Mouse (Mus musculus) heart, postnatal 10 days (tissue): ENCODE measurements around the gene Itga6. TPM values are rescaled to one million over a fixed set of nuclear protein-coding genes. Genes with fewer than 3 reads are reported as not detected.

ENCODE experiments used
- DNase-seq, 2 experiments: peaks; one replicate each; pipeline ENCODE4 v3.0.0; 2021
- intact Hi-C: fragments of 180-260 bp; cut with DNase I; formaldehyde crosslinking; loops from one replicate; pipeline ENCODE4 v1.15.1; 2025
- total RNA-seq, 2 experiments: library from RNA; stranded (reverse); gene quantifications; 2 replicates each; pipeline ENCODE4 v1.2.3; 2021

Itga6 gene
- total RNA-seq, 2 experiments from 2014 or later: 95.3 to 98.2 TPM

DNA sequence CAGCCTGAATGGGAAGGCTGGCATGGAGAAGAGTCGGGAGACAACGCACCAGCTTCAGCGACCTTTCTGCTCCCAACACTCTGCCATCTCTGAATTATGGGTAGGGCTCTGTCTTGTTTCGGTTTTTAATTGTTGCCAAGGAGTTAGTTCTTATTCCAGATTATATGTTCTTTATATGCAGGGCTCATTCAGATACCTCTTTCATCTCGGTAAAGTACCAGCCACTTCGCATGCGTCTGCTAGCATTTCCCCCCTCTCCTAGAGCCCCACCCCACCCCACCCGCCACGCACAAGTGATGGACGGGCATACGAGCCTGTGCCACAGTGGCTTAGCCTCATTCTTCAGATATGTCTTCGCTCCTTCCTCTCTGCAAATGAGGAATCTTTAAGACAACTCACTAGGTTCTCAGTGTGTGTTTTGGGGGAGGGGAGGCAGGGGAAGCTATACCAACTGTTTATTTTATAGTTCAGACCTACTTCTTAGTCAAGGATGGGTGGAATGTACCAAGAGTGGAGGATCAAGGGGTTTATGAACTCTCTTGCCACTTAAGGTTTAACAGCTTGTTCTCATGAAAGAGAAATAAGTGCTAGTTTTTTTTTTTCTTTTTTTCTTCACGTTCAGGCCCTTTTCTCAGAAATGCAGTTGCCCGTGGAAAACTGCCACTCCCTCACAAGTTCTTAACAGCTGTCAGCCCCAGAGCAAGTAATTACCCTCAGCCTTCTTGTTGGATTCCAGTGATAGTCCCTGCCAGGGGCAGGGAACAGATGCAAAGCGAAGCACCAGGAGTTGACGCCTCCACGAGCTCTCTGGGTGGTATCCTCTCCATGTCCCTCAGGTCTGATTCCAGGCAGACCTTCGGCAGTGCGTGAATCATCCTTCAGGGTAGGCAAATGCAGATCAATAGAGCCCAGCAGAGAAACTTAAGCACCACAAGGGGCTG, 13.4 kb downstream of the Itga6 start:
- intact Hi-C loops: no loop called here
- DNase-seq: no peak

DNA sequence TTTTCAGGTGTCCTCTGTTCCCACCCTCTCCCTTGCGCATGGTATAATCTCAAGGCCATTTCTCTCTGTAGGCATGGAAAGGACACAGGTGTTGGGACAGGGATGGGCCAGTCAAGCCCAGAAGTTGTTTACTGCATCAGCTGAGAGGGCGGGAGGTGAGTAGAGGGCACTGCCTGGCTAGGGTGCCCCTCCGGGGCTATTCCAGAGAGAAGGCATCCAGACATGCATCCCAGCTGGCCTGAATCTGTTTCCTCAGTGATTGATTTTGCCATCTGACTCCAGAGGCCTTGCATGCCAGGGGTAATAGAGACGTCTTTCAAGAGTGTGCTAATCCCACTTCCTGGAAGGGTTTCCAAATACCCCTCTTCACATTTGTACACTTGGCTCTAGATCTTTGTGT, 14.7 kb downstream of the Itga6 start:
- DNase-seq: no peak
- intact Hi-C loops: no loop called here

DNA sequence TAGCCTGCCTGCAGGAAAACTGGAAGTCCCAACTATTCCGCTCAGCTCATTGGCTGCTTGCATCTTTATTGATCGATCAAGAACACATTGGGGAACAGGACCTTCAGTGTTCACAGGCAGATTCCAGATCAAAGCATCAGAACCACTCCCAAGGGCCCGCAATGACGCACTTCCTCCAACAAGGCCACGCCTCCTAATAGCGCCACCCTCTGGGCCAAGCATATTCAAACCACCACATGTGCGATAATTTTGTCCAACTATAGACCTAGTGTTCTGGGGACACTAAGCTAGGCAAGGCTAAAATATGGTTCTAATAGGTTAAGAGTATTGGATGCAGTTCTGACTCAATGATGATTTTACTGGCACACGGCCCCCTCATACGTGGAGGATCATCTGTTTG, 15.7 kb downstream of the Itga6 start:
- intact Hi-C loops: no loop called here
- no peak for DNase-seq

DNA sequence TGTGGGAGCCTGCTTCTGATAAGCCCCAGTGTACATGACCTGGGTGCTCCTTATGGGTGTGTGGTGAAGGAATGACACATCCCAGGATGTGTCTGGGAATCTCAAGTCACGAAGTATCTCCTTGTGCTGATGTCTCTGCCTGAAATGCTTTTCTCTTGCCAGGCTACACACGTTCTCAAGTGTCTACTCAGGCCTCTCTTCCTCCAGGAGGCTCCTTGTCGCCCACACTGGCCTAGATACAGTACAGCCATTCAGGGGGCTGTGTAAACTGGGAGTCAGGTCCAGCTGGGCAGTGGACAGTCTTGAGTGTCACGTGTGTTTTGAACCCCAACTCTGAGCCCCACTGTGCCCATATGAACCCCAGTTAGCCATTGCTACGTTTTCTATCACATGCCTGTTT, 19.1 kb downstream of the Itga6 start:
- no peak for DNase-seq
- intact Hi-C loops: no loop called here

GRCm38 (mm10) chr2:71764961-71765735, 19.7 kb downstream of the Itga6 start:
- no peak for DNase-seq
- intact Hi-C loops: no loop called here

DNA sequence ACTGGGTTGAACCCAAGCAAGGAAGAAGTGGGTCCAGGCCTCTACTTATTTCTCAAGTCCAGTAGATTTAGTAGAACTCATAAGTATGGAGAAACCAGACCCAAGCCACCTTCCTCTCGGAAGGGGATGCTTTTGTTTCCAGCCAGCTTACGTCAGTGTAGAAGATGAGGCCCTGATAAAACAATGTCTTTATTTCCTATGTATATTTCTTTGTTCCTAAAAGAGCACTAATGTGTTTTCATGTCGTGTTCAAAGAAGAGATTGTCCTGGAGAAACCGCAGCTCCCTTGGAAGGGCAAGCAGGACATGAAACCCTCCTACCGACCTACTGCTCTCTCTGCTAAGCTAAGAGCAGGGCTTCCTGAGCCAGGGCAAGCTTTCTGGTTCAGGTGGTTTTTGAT, 20.6 kb downstream of the Itga6 start:
- no peak for DNase-seq
- intact Hi-C loops: no loop called here

DNA sequence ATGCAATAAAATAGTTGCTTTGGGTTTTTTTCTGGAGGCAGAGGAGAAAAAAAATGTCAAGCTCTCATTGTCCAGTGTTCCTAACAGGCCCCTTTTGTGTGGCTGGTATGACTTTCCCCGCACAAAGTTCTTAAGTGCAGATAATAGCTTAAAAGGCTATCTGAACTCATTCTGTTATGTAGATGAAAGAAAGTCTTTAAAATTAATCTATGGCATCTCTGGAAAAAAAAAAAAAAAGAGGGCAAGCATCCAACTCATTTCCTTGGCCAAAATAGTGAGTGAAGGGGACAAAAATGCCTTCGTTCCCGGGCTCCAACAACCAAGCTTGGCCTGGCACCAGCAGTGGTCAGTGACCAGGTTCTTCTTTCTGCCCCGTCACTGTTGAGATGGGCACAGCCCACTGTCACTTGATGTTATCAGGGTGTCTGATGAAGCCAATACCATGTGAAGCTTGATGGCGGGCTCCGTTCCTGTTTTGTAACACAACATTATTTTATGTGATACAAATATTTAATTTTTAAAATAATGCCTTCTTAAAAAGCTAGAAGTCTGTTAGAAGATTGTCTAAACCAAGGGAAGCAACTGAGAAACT, 21.7 kb downstream of the Itga6 start:
- no peak for DNase-seq
- intact Hi-C loops: no loop called here

DNA sequence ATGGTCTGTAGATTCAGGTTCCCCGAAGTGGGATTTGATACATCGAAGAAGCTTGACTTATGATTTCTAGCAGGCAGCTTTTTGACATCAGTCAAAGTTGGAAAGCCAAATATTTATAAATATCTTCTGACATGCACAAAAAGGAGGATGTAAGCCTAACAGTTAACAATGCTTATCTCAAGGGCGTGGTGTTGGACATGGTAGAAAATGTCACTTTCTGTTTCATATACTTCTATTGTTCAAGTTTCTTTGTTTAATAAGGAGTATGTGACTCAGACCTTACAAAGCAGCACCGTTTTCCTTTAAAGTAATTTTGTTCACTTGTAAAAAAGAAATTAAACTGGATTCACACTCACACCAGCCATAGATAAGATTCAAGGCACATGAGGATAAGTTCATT, 26.3 kb downstream of the Itga6 start:
- intact Hi-C loops: no loop called here
- DNase-seq: no peak

GRCm38 (mm10) chr2:71773714-71774113, 28.3 kb downstream of the Itga6 start:
- intact Hi-C loops: no loop called here
- DNase-seq: no peak

DNA sequence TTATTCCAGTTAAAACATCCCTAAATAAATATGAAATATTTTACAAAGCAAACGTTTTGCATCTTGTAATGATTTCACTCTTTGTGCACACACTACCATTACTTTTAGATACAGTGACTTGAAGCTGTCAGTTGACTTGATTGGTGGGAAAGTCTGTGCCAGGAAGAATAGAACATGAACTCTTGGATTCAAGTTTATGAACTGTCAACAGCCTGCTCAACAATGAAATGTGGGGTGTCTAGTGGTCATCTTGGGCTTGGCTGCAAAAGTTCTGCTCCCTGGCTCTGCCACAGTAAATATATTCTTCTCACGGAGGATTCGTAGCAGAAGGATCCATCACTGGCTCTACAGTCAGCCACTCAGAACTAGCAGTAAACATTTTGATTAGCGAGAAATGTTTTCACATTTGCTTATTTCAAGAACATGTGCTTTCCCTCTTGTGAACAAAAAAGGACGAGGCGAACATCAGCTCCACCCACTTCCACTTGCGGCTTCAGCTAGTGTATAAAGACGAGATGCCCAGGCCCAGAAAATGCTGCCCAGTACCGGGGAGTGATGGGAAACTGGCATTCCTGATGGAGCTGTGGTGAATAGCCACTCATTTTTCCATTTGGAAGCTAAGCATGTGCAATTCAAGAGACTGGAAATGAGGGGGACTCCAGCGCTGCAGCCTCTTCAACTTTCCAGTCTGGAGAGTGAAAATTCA, 29.0 kb downstream of the Itga6 start:
- no peak for DNase-seq
- intact Hi-C loops: no loop called here

DNA sequence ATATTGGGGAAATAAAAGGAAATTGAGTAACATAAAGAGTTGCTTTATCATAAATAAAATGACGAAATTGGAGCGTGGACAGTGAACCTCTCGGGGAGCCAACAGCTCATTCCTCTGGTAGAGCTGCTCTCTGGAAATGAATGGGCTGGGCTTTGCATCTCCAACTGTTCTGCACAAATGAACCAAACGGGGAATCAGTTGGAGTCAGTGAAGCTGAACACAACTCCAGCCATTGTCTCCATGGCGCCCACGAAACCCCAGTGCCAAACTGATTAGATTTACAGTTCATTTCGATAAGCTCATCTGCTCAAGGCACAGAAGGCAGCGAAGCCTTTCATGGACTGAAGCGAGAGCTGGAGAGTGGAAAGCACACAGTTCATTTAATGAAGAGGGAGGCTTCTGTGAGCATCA, 29.8 kb downstream of the Itga6 start:
- no peak for DNase-seq
- intact Hi-C loops: no loop called here

DNA sequence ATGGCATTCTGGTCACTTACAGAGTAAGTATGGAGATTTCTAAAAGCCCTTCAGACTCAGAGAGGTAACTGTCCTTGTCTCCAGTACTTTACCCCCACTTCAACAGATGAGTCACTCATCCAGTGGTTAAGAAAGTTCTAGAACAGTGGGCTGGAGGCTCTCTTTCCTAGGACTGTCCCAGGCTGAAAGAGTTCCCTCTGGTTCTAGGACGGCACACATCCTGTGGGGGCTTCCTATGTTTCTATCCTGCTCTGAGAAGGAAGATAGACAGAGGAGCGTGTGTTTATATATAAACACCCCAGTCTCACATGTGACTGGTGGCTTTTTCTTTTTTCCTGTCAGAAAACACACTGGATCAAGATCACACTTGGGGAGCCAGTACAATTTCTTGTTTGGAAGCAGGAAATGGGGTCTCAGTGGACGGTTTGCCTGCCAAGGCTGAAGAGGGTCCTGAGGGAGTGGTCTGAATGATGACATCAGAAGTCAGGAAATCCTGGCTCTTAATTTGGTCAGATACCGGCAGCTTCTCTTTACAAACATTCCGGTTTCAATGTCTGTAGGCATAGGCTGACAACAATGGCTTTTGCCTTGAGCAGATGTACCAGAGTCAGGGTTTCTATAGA, 34.0 kb downstream of the Itga6 start:
- intact Hi-C loops: no loop called here
- peak; percentile 46 to 51 for DNase-seq

DNA sequence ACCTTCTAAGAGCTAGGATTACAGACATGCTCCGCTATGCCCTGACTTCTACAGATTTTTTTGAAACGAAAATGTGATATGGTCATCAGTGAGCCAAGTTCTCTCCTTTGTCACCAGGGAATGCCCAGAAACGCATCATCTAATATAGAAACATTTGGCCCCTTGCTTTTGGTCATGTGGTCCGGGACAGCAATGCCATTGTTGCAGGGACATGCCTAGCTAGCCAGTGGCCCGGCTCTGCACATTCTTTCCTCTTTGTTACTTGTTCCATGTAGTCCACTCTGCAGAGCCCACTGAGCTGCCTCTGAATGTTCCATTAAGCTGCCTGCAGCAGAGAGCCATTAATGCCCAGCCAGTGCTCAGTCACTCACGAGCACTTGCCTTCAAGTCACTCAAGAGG, 34.6 kb downstream of the Itga6 start:
- intact Hi-C loops: no loop called here
- no peak for DNase-seq

DNA sequence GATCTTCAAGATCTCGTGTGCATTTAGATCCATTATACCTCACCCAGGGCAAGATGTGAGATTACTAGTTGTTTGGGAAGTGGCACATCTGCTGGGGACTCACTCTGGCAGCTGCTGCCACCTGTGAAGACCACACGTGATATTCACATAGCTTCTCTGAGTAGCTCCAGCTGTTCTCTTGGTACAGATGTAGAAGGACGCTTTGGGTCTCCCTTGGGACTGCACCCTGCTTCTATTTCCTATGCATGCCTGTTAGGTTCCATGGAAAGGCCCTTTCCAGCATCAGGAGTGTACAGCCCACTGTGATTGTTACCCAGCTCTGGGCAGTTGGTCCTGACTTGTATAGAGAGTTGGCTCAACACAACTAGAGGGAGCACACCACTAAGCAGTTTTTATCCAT, 39.8 kb downstream of the Itga6 start:
- no peak for DNase-seq
- intact Hi-C loops: loop anchor here (5.0 kb wide), 1 partner anchor 33 kb away; no protein-coding TSS in a partner anchor

DNA sequence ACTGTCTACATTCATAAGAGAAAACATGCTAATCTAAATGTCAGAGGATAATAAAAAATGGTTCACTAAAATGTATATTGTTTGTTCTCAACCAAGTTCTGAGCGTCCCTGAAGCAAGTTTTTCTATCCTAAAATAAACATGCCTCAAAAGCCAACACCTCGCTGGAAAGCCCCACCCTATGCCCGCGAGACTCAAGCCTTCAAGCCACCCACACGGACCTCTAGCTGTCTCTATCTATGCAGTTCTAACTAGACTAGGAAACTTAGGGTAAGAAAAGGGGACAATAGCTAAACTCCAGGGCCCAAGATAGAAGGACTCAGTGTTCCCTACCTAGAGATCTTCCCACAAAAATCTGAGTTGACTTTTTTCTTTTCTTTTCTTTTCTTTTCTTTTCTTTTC, 40.6 kb downstream of the Itga6 start:
- DNase-seq: no peak
- intact Hi-C loops: loop anchor here (2.0 to 5.0 kb wide), 2 partner anchors 27 to 34 kb away; no protein-coding TSS in a partner anchor

DNA sequence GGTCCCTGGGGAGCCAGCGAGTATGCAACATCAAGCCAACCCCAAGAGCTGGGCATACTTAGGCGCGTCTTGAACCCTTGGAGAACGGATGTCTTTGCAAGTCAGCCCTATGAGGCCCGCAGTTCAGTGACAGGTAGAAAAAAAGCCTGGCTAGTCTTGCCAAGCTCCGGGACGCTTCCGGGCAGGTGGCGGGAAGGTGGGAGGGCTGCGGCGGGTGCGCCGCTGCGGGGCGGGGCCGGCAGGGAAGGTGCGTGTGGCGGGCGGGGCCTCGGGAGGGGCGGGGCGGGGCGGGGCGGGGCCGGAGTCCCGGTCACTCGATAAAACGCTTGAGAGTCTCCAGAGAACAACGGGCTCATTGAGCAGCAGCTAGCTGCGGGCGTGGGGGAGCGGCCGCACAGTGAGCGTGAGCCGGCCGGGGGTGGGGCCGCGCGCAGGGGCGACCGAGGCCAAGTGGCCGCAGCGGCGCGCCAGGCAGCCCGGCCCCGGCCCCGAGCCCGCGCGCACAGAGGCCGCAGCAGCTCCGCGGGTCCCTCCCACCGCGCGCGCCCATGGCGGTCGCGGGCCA, 41.3 kb downstream of the Itga6 start:
- intact Hi-C loops: loop anchor here (2.0 to 5.0 kb wide), 2 partner anchors 26 to 34 kb away; no protein-coding TSS in a partner anchor
- peak; percentile 71 to 73 for DNase-seq

- peak in 1 of 2 experiments; percentile 68 for DNase-seq
- intact Hi-C loops: loop anchor here (2.0 to 5.0 kb wide), 2 partner anchors 26 to 35 kb away; no protein-coding TSS in a partner anchor
These were observed 41.8 kb downstream of the Itga6 start for GRCm38 (mm10) chr2:71787156-71787590.

DNA sequence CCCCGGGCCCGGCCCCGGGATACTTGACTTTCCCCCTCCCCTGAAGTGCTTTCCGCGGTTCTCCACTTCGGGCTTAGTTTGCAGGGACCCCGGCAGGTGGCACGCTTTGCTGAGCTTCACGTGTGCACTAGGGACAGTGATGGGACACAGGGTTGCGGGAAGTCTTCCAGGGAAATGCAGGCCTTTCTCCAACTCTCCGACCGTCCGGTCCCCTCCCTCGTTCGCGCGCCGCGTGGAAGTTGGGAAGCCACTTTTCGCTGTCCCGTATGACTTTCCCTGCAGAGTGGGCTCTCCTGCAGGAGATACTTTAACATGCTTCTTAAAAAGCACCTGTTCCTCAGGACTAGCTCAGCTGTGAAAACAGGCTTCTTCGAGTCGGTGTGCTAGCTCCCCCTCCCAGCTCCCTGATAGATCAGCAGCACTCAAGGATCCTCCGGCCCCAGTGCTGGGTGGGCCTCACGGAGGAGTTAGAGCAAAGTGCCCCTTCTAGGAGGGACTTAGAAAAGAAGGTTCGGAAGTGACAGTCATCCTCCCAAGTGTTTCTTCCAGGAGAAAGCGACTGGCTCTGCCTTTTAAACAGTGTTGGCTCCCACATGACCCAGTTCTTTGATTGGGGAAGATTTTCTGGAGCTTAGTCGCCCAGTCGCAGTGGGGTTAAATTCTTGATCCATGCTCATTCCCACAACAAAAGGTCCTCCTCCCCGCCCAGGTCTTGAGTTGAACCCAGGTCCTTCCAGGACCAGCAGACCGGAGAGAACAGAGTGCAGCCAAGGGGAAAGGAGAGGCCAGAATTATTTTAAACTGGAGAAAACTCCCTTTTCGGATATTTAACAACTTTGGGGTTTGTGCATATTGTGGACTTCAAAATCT, 42.4 kb downstream of the Itga6 start:
- intact Hi-C loops: loop anchor here (2.0 to 5.0 kb wide), 2 partner anchors 25 to 36 kb away; no protein-coding TSS in a partner anchor
- DNase-seq: peak; percentile 55 to 56

- DNase-seq: no peak
- intact Hi-C loops: no loop called here
These were observed 45.3 kb downstream of the Itga6 start for GRCm38 (mm10) chr2:71790752-71791151.
